Mouse (Mus musculus): ENCODE results near the gene Fhit. TPM values are rescaled to one million over a fixed set of nuclear protein-coding genes. Genes with fewer than 3 reads are reported as not detected.

The Fhit gene
- under 1 TPM; 0.79 to 0.95 TPM for total RNA-seq (2021)
- long read RNA-seq, experiment 1, result 0 reads
- long read RNA-seq, experiment 2, result 0 reads

GRCm38 (mm10) chr14:11161751-11162231, at the start of gene Fhit:
Gene Fhit, minus strand, starts transcription at chr14:11162035.
- intact Hi-C loops (cut with DNase I), result loop anchor here (10.0 kb wide), 2 partner anchors 393 to 983 kb away; partner anchors contain the start of gene Ptprg
- peak; percentile 95 for DNase-seq
- H3K4me3 ChIP-seq, result peak within 1 kb of the TSS; percentile 81
- H3K27ac ChIP-seq, result peak within 1 kb of the TSS; percentile 91
- no peak for TF ChIP-seq CTCF (IDR thresholded peaks at IDR 0.05)

GRCm38 (mm10) chr14:11206786-11207185, 45.0 kb upstream of the Fhit start:
- no peak overlapping the region for H3K27ac ChIP-seq
- DNase-seq, result no peak
- intact Hi-C loops (cut with DNase I), result no loop called here
- TF ChIP-seq CTCF (IDR thresholded peaks at IDR 0.05), result no peak
- H3K4me3 ChIP-seq, result no peak overlapping the region

GRCm38 (mm10) chr14:11160806-11161450, 907 bp downstream of the Fhit start:
- peak; percentile 84 for DNase-seq
- Histone ChIP-seq H3K4me3 (peak overlapping the region; percentile 81), H3K27ac (peak overlapping the region; percentile 91)
- intact Hi-C loops (cut with DNase I), result loop anchor here (10.0 kb wide), 2 partner anchors 394 to 984 kb away; partner anchors contain the start of gene Ptprg
- no peak for TF ChIP-seq CTCF (IDR thresholded peaks at IDR 0.05)

GRCm38 (mm10) chr14:11159641-11160040, 2.2 kb downstream of the Fhit start:
- TF ChIP-seq CTCF (IDR thresholded peaks at IDR 0.05), result no peak
- DNase-seq, result no peak
- Histone ChIP-seq H3K27ac (no peak overlapping the region), H3K4me3 (no peak overlapping the region)
- intact Hi-C loops (cut with DNase I), result loop anchor here (10.0 kb wide), 2 partner anchors 395 to 985 kb away; partner anchors contain the start of gene Ptprg

- Histone ChIP-seq H3K27ac (no peak overlapping the region), H3K4me3 (no peak overlapping the region)
- intact Hi-C loops (cut with DNase I), result no loop called here
- no peak for DNase-seq
- no peak for TF ChIP-seq CTCF (IDR thresholded peaks at IDR 0.05)
These were observed 2.8 kb downstream of the Fhit start for GRCm38 (mm10) chr14:11159021-11159420.

GRCm38 (mm10) chr14:11157741-11158140, 4.1 kb downstream of the Fhit start:
- no peak overlapping the region for H3K4me3 ChIP-seq
- intact Hi-C loops (cut with DNase I), result no loop called here
- TF ChIP-seq CTCF (IDR thresholded peaks at IDR 0.05), result no peak
- H3K27ac ChIP-seq, result no peak overlapping the region
- no peak for DNase-seq

- no peak for TF ChIP-seq CTCF (IDR thresholded peaks at IDR 0.05)
- intact Hi-C loops (cut with DNase I), result no loop called here
These were observed 10.1 kb downstream of the Fhit start for GRCm38 (mm10) chr14:11151634-11152321.

GRCm38 (mm10) chr14:11133787-11134735, 27.8 kb downstream of the Fhit start:
- no peak overlapping the region for H3K4me3 ChIP-seq
- H3K27ac ChIP-seq, result no peak overlapping the region
- no peak for TF ChIP-seq CTCF (IDR thresholded peaks at IDR 0.05)
- intact Hi-C loops (cut with DNase I), result no loop called here
- no peak for DNase-seq

More at GRCm38 (mm10) chr14:11151634-11152321, 10.1 kb downstream of the Fhit start:
- no peak overlapping the region for H3K4me3 ChIP-seq
- peak overlapping the region; percentile 8; the same call in 1 of the 2 replicates for H3K27ac ChIP-seq
- peak; percentile 85 for DNase-seq

GRCm38 (mm10) chr14:11132637-11133474, 29.0 kb downstream of the Fhit start:
- no peak overlapping the region for H3K4me3 ChIP-seq

GRCm38 (mm10) chr14:11125096-11125495, 36.7 kb downstream of the Fhit start:
- TF ChIP-seq CTCF (IDR thresholded peaks at IDR 0.05), result no peak
- no peak for DNase-seq
- no peak overlapping the region for H3K27ac ChIP-seq
- intact Hi-C loops (cut with DNase I), result no loop called here
- H3K4me3 ChIP-seq, result no peak overlapping the region

More at GRCm38 (mm10) chr14:11132637-11133474, 29.0 kb downstream of the Fhit start:
- no peak for DNase-seq
- intact Hi-C loops (cut with DNase I), result no loop called here
- H3K27ac ChIP-seq, result no peak overlapping the region
- TF ChIP-seq CTCF (IDR thresholded peaks at IDR 0.05), result no peak

- H3K27ac ChIP-seq, result no peak overlapping the region
- no peak for DNase-seq
- TF ChIP-seq CTCF (IDR thresholded peaks at IDR 0.05), result no peak
- no peak overlapping the region for H3K4me3 ChIP-seq
- intact Hi-C loops (cut with DNase I), result no loop called here
These were observed 42.8 kb downstream of the Fhit start for GRCm38 (mm10) chr14:11119076-11119475.
